Mouse (Mus musculus): ENCODE measurements around the gene Ror2.
"Not testable (repeated sequence)": the region's sequence is repeated elsewhere in the genome, so short reads cannot be mapped to it uniquely, and the experiment has no call there.

Ror2 gene

GRCm38 (mm10) chr13:53285756-53286361 lies at the start of gene Ror2:
Ror2 (minus strand) TSS chr13:53286124.
- in situ Hi-C loops (cut with MboI; ENCODE audit: low pct_unique_long_range_greater_than_20kb in 1 of 2, low sequenced_read_pairs in 2 of 2, unreplicated experiment in 1 of 2), result no loop called here

GRCm38 (mm10) chr13:53333769-53334168 lies 47.8 kb upstream of the Ror2 start:
- in situ Hi-C loops (cut with MboI; ENCODE audit: low pct_unique_long_range_greater_than_20kb in 1 of 2, low sequenced_read_pairs in 2 of 2, unreplicated experiment in 1 of 2), result no loop called here

- in situ Hi-C loops (cut with MboI; ENCODE audit: low pct_unique_long_range_greater_than_20kb in 1 of 2, low sequenced_read_pairs in 2 of 2, unreplicated experiment in 1 of 2), result no loop called here
These were observed 44.3 kb upstream of the Ror2 start for GRCm38 (mm10) chr13:53330246-53330645.

- in situ Hi-C loops (cut with MboI; ENCODE audit: low pct_unique_long_range_greater_than_20kb in 1 of 2, low sequenced_read_pairs in 2 of 2, unreplicated experiment in 1 of 2), result no loop called here
These were observed 39.6 kb upstream of the Ror2 start for GRCm38 (mm10) chr13:53325531-53325930.

- in situ Hi-C loops (cut with MboI; ENCODE audit: low pct_unique_long_range_greater_than_20kb in 1 of 2, low sequenced_read_pairs in 2 of 2, unreplicated experiment in 1 of 2), result no loop called here
These were observed 37.7 kb upstream of the Ror2 start for GRCm38 (mm10) chr13:53323661-53324060.

- in situ Hi-C loops (cut with MboI; ENCODE audit: low pct_unique_long_range_greater_than_20kb in 1 of 2, low sequenced_read_pairs in 2 of 2, unreplicated experiment in 1 of 2), result no loop called here
These were observed 35.0 kb upstream of the Ror2 start for GRCm38 (mm10) chr13:53320899-53321298.

GRCm38 (mm10) chr13:53316515-53317295 lies 30.8 kb upstream of the Ror2 start:
- in situ Hi-C loops (cut with MboI; ENCODE audit: low pct_unique_long_range_greater_than_20kb in 1 of 2, low sequenced_read_pairs in 2 of 2, unreplicated experiment in 1 of 2), result no loop called here

GRCm38 (mm10) chr13:53315757-53316156 lies 29.8 kb upstream of the Ror2 start:
- in situ Hi-C loops (cut with MboI; ENCODE audit: low pct_unique_long_range_greater_than_20kb in 1 of 2, low sequenced_read_pairs in 2 of 2, unreplicated experiment in 1 of 2), result not testable (repeated sequence)

- in situ Hi-C loops (cut with MboI; ENCODE audit: low pct_unique_long_range_greater_than_20kb in 1 of 2, low sequenced_read_pairs in 2 of 2, unreplicated experiment in 1 of 2), result no loop called here
These were observed 24.5 kb upstream of the Ror2 start for GRCm38 (mm10) chr13:53310442-53310841.

- in situ Hi-C loops (cut with MboI; ENCODE audit: low pct_unique_long_range_greater_than_20kb in 1 of 2, low sequenced_read_pairs in 2 of 2, unreplicated experiment in 1 of 2), result loop anchor here (5.0 kb wide), 2 partner anchors 187 to 192 kb away; no protein-coding TSS in a partner anchor
These were observed 23.8 kb upstream of the Ror2 start for GRCm38 (mm10) chr13:53309661-53310160.

- in situ Hi-C loops (cut with MboI; ENCODE audit: low pct_unique_long_range_greater_than_20kb in 1 of 2, low sequenced_read_pairs in 2 of 2, unreplicated experiment in 1 of 2), result loop anchor here (5.0 kb wide), 2 partner anchors 187 to 192 kb away; no protein-coding TSS in a partner anchor
These were observed 23.2 kb upstream of the Ror2 start for GRCm38 (mm10) chr13:53309148-53309547.

GRCm38 (mm10) chr13:53306836-53307235 lies 20.9 kb upstream of the Ror2 start:
- in situ Hi-C loops (cut with MboI; ENCODE audit: low pct_unique_long_range_greater_than_20kb in 1 of 2, low sequenced_read_pairs in 2 of 2, unreplicated experiment in 1 of 2), result loop anchor here (5.0 kb wide), 2 partner anchors 185 to 190 kb away; no protein-coding TSS in a partner anchor

- in situ Hi-C loops (cut with MboI; ENCODE audit: low pct_unique_long_range_greater_than_20kb in 1 of 2, low sequenced_read_pairs in 2 of 2, unreplicated experiment in 1 of 2), result loop anchor here (5.0 kb wide), 2 partner anchors 183 to 188 kb away; no protein-coding TSS in a partner anchor
These were observed 19.3 kb upstream of the Ror2 start for GRCm38 (mm10) chr13:53305256-53305655.

GRCm38 (mm10) chr13:53302688-53303087 lies 16.8 kb upstream of the Ror2 start:
- in situ Hi-C loops (cut with MboI; ENCODE audit: low pct_unique_long_range_greater_than_20kb in 1 of 2, low sequenced_read_pairs in 2 of 2, unreplicated experiment in 1 of 2), result no loop called here

GRCm38 (mm10) chr13:53293065-53293464 lies 7.1 kb upstream of the Ror2 start:
- in situ Hi-C loops (cut with MboI; ENCODE audit: low pct_unique_long_range_greater_than_20kb in 1 of 2, low sequenced_read_pairs in 2 of 2, unreplicated experiment in 1 of 2), result no loop called here

GRCm38 (mm10) chr13:53292244-53292643 lies 6.3 kb upstream of the Ror2 start:
- in situ Hi-C loops (cut with MboI; ENCODE audit: low pct_unique_long_range_greater_than_20kb in 1 of 2, low sequenced_read_pairs in 2 of 2, unreplicated experiment in 1 of 2), result no loop called here

- in situ Hi-C loops (cut with MboI; ENCODE audit: low pct_unique_long_range_greater_than_20kb in 1 of 2, low sequenced_read_pairs in 2 of 2, unreplicated experiment in 1 of 2), result no loop called here
These were observed 616 bp downstream of the Ror2 start for GRCm38 (mm10) chr13:53285261-53285755.

- in situ Hi-C loops (cut with MboI; ENCODE audit: low pct_unique_long_range_greater_than_20kb in 1 of 2, low sequenced_read_pairs in 2 of 2, unreplicated experiment in 1 of 2), result no loop called here
These were observed 1.2 kb downstream of the Ror2 start for GRCm38 (mm10) chr13:53284740-53285191.
